ENCODE assay signal across 34 mouse cellular contexts in genomic region chr8:110803856-110804255, GRCm38 (mm10). TPM values are rescaled to one million over a fixed set of nuclear protein-coding genes. Genes with fewer than 3 reads are reported as not detected.
DNase-seq lines count a peak whose midpoint lies in the region; ATAC-seq and TF ChIP-seq lines count a peak whose summit lies in the region.
"Had no signal": no experiment of that assay in that cellular context is flagged by ENCODE, and none has a peak within 500 bp of the region (broad histone marks: within the 10 kb centered on the region; RNA-seq: fewer than 3 reads in every experiment).

No protein-coding gene starts in this region.

- intact Hi-C loops in gastrocnemius, adult 2 months (cut with DNase I): no loop called here
- intact Hi-C loops in gastrocnemius, postnatal 14 days (cut with DNase I; ENCODE audit: low total_unique reads): no loop called here

- H3K27ac ChIP-seq in gastrocnemius, adult 2 months: peak overlapping the region; percentile 76
- no peak overlapping the region for H3K27ac ChIP-seq in intestine, postnatal 0 days (ENCODE audit: low read depth, low read length)
- H3K27ac ChIP-seq: embryonic facial prominence, embryonic 10.5 days; embryonic facial prominence, embryonic 15.5 days; forebrain, embryonic 12.5 days; heart, embryonic 10.5 days; heart, embryonic 15.5 days; hindbrain, embryonic 15.5 days; kidney, postnatal 0 days; limb, embryonic 12.5 days; liver, embryonic 15.5 days; midbrain, embryonic 12.5 days; neural tube, embryonic 13.5 days had no signal

- no peaks in the 10 kb centered on the region for H3K9me3 ChIP-seq in intestine, postnatal 0 days (ENCODE audit: control insufficient read depth)
- H3K9me3 ChIP-seq: embryonic facial prominence, embryonic 10.5 days; embryonic facial prominence, embryonic 15.5 days; forebrain, embryonic 12.5 days; heart, embryonic 10.5 days; heart, embryonic 15.5 days; hindbrain, embryonic 15.5 days; limb, embryonic 12.5 days; liver, embryonic 15.5 days; megakaryocyte, embryonic 14.5 days; midbrain, embryonic 12.5 days; neural tube, embryonic 13.5 days had no signal

- H3K4me1 ChIP-seq in intestine, postnatal 0 days (replicated peaks; ENCODE audit: control insufficient read depth, insufficient read depth, low read length): no peaks in the 10 kb centered on the region
- H3K4me1 ChIP-seq: forebrain, embryonic 12.5 days; hindbrain, embryonic 15.5 days; limb, embryonic 12.5 days; liver, embryonic 15.5 days; midbrain, embryonic 12.5 days; neural tube, embryonic 13.5 days had no signal

- H3K4me2 ChIP-seq in intestine, postnatal 0 days (replicated peaks; ENCODE audit: low read depth): no peak overlapping the region
- H3K4me2 ChIP-seq: embryonic facial prominence, embryonic 15.5 days; forebrain, embryonic 12.5 days; heart, embryonic 15.5 days; hindbrain, embryonic 15.5 days; limb, embryonic 12.5 days; liver, embryonic 15.5 days; midbrain, embryonic 12.5 days; neural tube, embryonic 13.5 days had no signal

- no peaks in the 10 kb centered on the region for H3K27me3 ChIP-seq in intestine, postnatal 0 days (replicated peaks; ENCODE audit: control insufficient read depth, insufficient read depth, low read length)
- H3K27me3 ChIP-seq: embryonic facial prominence, embryonic 15.5 days; forebrain, embryonic 12.5 days; heart, embryonic 15.5 days; hindbrain, embryonic 15.5 days; limb, embryonic 12.5 days; liver, embryonic 15.5 days; midbrain, embryonic 12.5 days; neural tube, embryonic 13.5 days had no signal

- peak overlapping the region; percentile 46 for H3K4me3 ChIP-seq in gastrocnemius, adult 2 months
- no peak overlapping the region for H3K4me3 ChIP-seq in intestine, postnatal 0 days (ENCODE audit: low read depth, low read length)
- H3K4me3 ChIP-seq: embryonic facial prominence, embryonic 10.5 days; embryonic facial prominence, embryonic 15.5 days; forebrain, embryonic 12.5 days; heart, embryonic 10.5 days; heart, embryonic 15.5 days; hindbrain, embryonic 15.5 days; limb, embryonic 12.5 days; liver, embryonic 15.5 days; megakaryocyte, embryonic 14.5 days; midbrain, embryonic 12.5 days; myocyte; neural tube, embryonic 13.5 days had no signal

- TF ChIP-seq CTCF in gastrocnemius, adult 2 months (IDR thresholded peaks at IDR 0.05): no peak
- TF ChIP-seq CTCF in intestine, postnatal 0 days (IDR thresholded peaks at IDR 0.05; ENCODE audit: low read depth): no peak

- WGBS in intestine, postnatal 0 days: 76% methylated on average over 9 of the region's 9 CpGs

- no peak overlapping the region for H3K9ac ChIP-seq in intestine, postnatal 0 days (ENCODE audit: low read depth, low read length)
- H3K9ac ChIP-seq: embryonic facial prominence, embryonic 15.5 days; forebrain, embryonic 12.5 days; forebrain, postnatal 0 days; heart, embryonic 15.5 days; hindbrain, embryonic 15.5 days; limb, embryonic 12.5 days; liver, embryonic 15.5 days; midbrain, embryonic 12.5 days; neural tube, embryonic 13.5 days had no signal

- DNase-seq in gastrocnemius, adult 2 months: no peak
- no peak for DNase-seq in gastrocnemius, postnatal 14 days
- DNase-seq in testis, postnatal 10 days (ENCODE audit: low spot score): peak; percentile 32
- DNase-seq in testis, postnatal 14 days (ENCODE audit: low spot score): no peak
- DNase-seq in thymus, postnatal 14 days: peak; percentile 54
- no peak for DNase-seq in neural tube, embryonic 10.5 days (ENCODE audit: extremely low spot score, low spot score)
- no peak for DNase-seq in urinary bladder, postnatal 36 days (ENCODE audit: low spot score in 2 of 2)
- DNase-seq: adrenal gland, adult 2 months; adrenal gland, postnatal 36 days; cerebellum, adult 18-20 months; cerebellum, postnatal 25 days; forebrain, postnatal 0 days; gastrocnemius, postnatal 10 days; heart, postnatal 4 days; kidney, adult 8-10 months; layer of hippocampus, adult 9-11 months; lung, postnatal 4 days had no signal

- ATAC-seq in intestine, postnatal 0 days: no peak
- ATAC-seq: activated CD4-positive, CD25-positive, alpha-beta regulatory T cell, adult 4 months; forebrain, postnatal 0 days; inflammation-experienced regulatory T-cells, adult 6 months had no signal

- 0 out of 2 replicates have a peak, but pooled peaks cover under 1% of the 10 kb centered on the region for H3K36me3 ChIP-seq in intestine, postnatal 0 days (ENCODE audit: control insufficient read depth, insufficient read depth)
- H3K36me3 ChIP-seq: embryonic facial prominence, embryonic 15.5 days; heart, embryonic 10.5 days; heart, embryonic 15.5 days had no signal

RNA-seq across cellular contexts. Expression of gene Il34, which starts 1.9 kb away (rescaled TPM):
- total RNA-seq in gastrocnemius, adult 2 months (2021): 1 to 10 TPM; 5.2 TPM
- 10 to 100 TPM; 15.6 to 20.0 TPM for total RNA-seq in gastrocnemius, postnatal 14 days (2021)
- 2.7 and 3.0 TPM in 2 replicates for polyA plus RNA-seq in intestine, postnatal 0 days (2015; fragmentation: Nextera tagmentation; extraction: Ambion mirVana)
- total RNA-seq: granulocyte monocyte progenitor cell, adult 5-6 weeks had no signal
- polyA plus RNA-seq: activated CD4-positive, CD25-positive, alpha-beta regulatory T cell, adult 4 months; heart, embryonic 10.5 days; inflammation-experienced regulatory T-cells, adult 6 months had no signal

RNA-seq across cellular contexts. Expression of gene Cog4, which starts 42.5 kb away (rescaled TPM):
- 10 to 100 TPM; 60.3 to 64.2 TPM for total RNA-seq in gastrocnemius, adult 2 months (2021)
- total RNA-seq in gastrocnemius, postnatal 14 days (2021): 10 to 100 TPM; 38.9 to 44.1 TPM
- 40.2 and 46.1 TPM in 2 replicates for polyA plus RNA-seq in intestine, postnatal 0 days (2015; fragmentation: Nextera tagmentation; extraction: Ambion mirVana)

RNA-seq across cellular contexts. Expression of gene Sf3b3, which starts 42.7 kb away (rescaled TPM):
- 10 to 100 TPM; 16.9 to 19.7 TPM for total RNA-seq in gastrocnemius, adult 2 months (2021)
- total RNA-seq in gastrocnemius, postnatal 14 days (2021): 10 to 100 TPM; 24.2 to 29.3 TPM
- polyA plus RNA-seq in intestine, postnatal 0 days (2015; fragmentation: Nextera tagmentation; extraction: Ambion mirVana): 29.7 and 33.4 TPM in 2 replicates

Comparison
In these comparisons a context has a peak if more than half of its experiments do, and no peak if none do; other contexts are left out.
1. DNase-seq: peak in testis, postnatal 10 days (single experiment) and thymus, postnatal 14 days (single experiment); none in gastrocnemius, adult 2 months (single experiment), gastrocnemius, postnatal 14 days (single experiment), testis, postnatal 14 days (single experiment), neural tube, embryonic 10.5 days (single experiment) and urinary bladder, postnatal 36 days (0 of 2).